Mouse (Mus musculus) brown adipose tissue, adult 24 weeks (tissue): ENCODE results near the gene Mylpf. TPM values are rescaled to one million over a fixed set of nuclear protein-coding genes. Genes with fewer than 3 reads are reported as not detected.

Experiments used
- H3K27ac ChIP-seq: fragments of 200-500 bp; replicated peaks from 2 replicates; pipeline ENCODE4 v1.5.1; 2012; ENCODE audit warnings: low read depth, mild to moderate bottlenecking, low read length
- H3K4me1 ChIP-seq: fragments of 200-500 bp; 2 replicates; pipeline ENCODE4 v1.6.1; 2012; ENCODE audit warnings: low read length, mixed read lengths; ENCODE audit not compliant: control insufficient read depth, insufficient read depth, insufficient read length
- H3K4me3 ChIP-seq: fragments of 200-500 bp; 2 replicates; pipeline ENCODE4 v1.5.1; 2012; ENCODE audit warnings: low read depth, mild to moderate bottlenecking, low read length, moderate library complexity; ENCODE audit not compliant: insufficient read depth
- polyA plus RNA-seq: library from polyadenylated mRNA; stranded (reverse); fragments of >200 nt; gene quantifications from 2 replicates; pipeline ENCODE4 v1.2.4, GENCODE M21; 2012; ENCODE audit not compliant: missing spikeins, insufficient read depth, insufficient read length

The Mylpf gene
- polyA plus RNA-seq, 1 experiment, result 335 TPM

DNA sequence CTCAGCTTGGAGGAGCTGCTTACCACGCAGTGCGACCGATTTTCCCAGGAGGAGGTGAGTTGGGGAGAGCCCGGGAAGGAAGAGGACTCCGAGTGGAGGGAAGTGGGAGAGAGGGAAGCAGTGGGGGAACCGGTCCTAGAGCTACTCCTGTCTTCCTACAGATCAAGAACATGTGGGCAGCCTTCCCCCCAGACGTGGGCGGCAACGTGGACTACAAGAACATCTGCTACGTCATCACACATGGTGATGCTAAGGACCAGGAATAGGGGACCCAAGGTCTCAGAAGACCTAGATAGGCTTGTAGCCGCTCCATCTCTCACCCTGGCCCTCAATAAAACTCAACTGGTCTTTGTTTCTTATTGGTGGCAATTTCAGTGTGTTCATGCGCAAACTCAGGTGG is 5.2 kb downstream of the Mylpf start:
- Histone ChIP-seq H3K4me1 (no peaks in the 10 kb centered on the region), H3K4me3 (no peak overlapping the region), H3K27ac (no peak overlapping the region)

DNA sequence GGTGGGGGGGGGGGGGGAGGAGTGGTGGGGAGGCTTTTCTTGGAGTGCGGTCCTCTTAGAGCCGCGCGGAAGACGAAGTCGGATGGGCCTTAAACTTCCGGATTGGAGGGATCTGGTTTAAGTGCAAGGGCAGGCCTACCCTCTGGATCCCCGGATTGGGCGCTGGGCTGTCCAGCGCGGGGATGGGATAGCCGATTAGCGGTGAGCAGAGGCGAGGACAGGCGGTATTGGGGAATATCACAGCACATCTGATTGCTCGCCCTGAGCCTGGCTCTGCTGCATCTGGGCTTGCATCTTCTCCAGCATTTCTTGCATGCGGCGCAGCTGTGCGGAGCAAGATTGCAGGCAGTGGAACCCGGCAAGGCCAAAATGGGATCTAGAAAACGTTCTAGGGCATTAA is 5.8 kb downstream of the Mylpf start:
- no peaks in the 10 kb centered on the region for H3K4me1 ChIP-seq
- peak overlapping the region; percentile 16; the same call in 1 of the 2 replicates for H3K27ac ChIP-seq
- peak overlapping the region; percentile 55 for H3K4me3 ChIP-seq

GRCm38 (mm10) chr7:127214981-127215871 is 6.5 kb downstream of the Mylpf start:
- Histone ChIP-seq H3K4me3 (peak overlapping the region; percentile 55), H3K27ac (peak overlapping the region; percentile 16; the same call in 1 of the 2 replicates), H3K4me1 (no peaks in the 10 kb centered on the region)

- no peaks in the 10 kb centered on the region for H3K4me1 ChIP-seq
- no peak overlapping the region for H3K27ac ChIP-seq
- H3K4me3 ChIP-seq, result no peak overlapping the region
Observed at GRCm38 (mm10) chr7:127216307-127216706, 7.6 kb downstream of the Mylpf start.

GRCm38 (mm10) chr7:127217475-127217874 is 8.8 kb downstream of the Mylpf start:
- Histone ChIP-seq H3K27ac (no peak overlapping the region), H3K4me3 (no peak overlapping the region), H3K4me1 (no peaks in the 10 kb centered on the region)

DNA sequence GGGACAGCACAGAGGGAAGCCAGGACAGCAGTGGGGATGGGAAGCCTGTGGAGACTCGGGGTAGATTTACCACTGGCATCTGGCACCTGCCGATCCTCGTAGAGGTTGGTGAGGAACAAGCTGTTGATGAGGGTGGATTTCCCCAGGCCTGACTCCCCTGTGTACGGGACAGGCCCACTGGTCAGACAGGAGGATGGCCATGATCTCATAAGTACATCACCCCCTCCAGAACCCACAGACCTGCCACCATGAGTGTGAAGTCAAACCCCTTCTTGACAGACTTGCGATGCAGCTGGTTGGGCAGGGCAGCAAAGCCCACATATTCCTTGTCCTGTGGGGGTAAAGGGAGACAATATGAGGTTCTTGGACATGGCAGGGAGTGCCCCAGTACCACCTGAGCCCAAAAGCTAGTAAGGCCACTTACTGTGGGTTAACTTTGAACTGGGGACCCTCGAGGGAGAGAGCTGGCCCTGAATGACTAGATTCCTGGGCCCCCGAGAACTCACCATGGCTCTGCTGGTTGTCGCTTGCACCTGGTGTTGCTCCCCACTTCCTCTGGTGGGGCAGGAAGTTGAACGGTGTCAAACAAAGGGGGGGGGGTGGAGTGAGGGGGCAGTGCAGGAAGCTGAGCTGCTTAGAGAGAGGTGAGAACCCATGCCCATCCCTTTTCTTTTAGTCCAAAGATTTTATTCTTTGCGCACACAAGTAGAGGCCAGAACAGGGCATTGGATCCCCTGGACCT is 9.4 kb downstream of the Mylpf start:
- H3K4me1 ChIP-seq, result no peaks in the 10 kb centered on the region
- H3K4me3 ChIP-seq, result peak overlapping the region; percentile 30; the same call in 1 of the 2 replicates
- H3K27ac ChIP-seq, result no peak overlapping the region

DNA sequence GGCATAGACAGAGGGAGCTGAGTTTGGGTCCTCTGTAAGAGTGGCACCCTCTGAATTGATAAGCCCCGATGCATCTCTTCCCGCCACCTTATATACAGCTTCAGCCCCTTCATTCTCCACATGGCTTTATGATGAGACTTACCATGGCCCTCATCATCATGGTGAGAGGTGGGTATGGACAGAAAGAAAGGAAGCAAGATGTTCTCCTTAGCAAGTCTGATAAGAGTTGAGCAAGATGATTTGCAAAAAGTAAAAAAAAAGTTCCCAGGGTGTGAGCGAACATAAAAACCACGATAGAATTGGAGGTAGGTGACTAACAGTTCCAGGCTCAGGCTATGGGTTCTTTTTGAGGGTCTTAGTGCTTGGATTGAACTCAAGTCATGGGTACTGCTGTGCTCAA is 10.0 kb downstream of the Mylpf start:
- Histone ChIP-seq H3K4me3 (no peak overlapping the region), H3K4me1 (no peaks in the 10 kb centered on the region), H3K27ac (no peak overlapping the region)

GRCm38 (mm10) chr7:127220440-127220839 is 11.8 kb downstream of the Mylpf start:
- Histone ChIP-seq H3K27ac (no peak overlapping the region), H3K4me1 (no peaks in the 10 kb centered on the region), H3K4me3 (no peak overlapping the region)

DNA sequence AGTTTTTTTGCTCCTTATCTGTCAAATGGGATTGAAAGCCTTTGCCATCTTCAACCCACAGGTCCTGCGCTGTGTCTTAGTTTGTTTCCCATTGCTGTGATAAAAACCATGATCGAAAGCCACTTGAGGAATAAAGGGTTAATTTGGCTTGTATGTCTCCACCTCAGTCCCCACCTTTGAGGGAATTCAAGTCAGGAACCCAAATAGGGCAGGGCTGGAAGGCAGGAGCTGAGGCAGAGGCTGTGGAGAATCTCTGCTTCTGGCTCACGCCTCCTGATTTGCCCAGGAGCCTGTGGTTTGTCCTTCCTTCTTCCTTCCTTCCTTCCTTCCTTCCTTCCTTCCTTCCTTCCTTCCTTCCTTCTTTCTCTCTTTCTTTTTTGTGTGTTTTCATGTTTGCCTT is 14.4 kb downstream of the Mylpf start:
- H3K4me3 ChIP-seq, result no peak overlapping the region
- H3K27ac ChIP-seq, result no peak overlapping the region
- H3K4me1 ChIP-seq, result no peaks in the 10 kb centered on the region

DNA sequence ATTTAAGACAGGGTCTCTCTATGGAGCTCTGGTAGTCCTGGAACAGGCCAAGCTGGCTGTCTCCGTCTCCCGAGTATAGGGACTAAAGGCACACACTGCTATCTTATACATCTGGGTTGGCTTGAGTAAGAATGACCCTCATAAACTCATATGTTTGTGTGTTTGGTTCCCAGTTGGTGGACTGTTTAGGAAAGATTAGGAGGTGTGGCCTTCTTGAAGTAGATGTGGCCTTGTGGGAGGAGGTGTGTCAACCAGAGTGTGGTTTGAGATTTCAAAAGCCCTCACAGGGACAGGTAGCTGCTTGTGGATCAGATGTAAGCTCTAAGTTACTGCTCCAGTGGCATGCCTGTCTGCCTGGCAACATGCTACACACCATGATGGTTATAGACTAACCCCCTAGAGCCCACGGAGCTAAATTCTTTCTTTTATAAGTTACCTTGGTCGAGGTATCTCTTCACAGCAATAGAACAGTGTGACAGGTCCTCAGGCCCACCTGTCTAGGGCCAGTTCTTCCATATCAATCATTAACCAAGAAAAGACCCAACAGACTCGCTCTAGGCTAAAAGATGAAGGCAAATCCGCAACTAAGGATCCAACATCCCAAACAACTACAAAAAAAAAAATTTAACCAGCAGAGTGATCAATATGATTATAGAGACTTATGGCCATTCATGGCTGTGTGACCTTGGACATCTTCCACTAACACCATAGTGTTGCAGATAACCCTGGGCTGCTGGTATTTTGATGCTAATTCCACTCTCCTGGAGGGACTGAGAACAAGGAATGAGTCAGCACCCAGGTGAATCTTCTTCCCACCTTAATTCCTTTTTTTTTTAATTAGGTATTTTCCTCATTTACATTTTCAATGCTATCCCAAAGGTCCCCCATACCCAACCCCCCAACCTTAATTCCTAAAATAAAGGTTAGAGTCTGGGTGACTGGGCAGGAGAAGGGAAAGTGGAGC is 15.1 kb downstream of the Mylpf start:
- H3K27ac ChIP-seq, result no peak overlapping the region
- no peak overlapping the region for H3K4me3 ChIP-seq
- no peaks in the 10 kb centered on the region for H3K4me1 ChIP-seq

GRCm38 (mm10) chr7:127224616-127225015 is 15.9 kb downstream of the Mylpf start:
- Histone ChIP-seq H3K4me1 (no peaks in the 10 kb centered on the region), H3K27ac (no peak overlapping the region), H3K4me3 (no peak overlapping the region)

- Histone ChIP-seq H3K27ac (no peak overlapping the region), H3K4me1 (no peaks in the 10 kb centered on the region), H3K4me3 (no peak overlapping the region)
Observed at GRCm38 (mm10) chr7:127225147-127225995, 16.7 kb downstream of the Mylpf start.

- H3K27ac ChIP-seq, result no peak overlapping the region
- peaks cover 2% of the 10 kb centered on the region; the same call in 1 of the 2 replicates for H3K4me1 ChIP-seq
- H3K4me3 ChIP-seq, result no peak overlapping the region
Observed at GRCm38 (mm10) chr7:127228615-127229303, 20.1 kb downstream of the Mylpf start.
